Mouse (Mus musculus) urinary bladder, postnatal 10 days (tissue): Measurements from ENCODE around the gene Gm31571.
"Not testable (repeated sequence)": the region's sequence is repeated elsewhere in the genome, so short reads cannot be mapped to it uniquely, and the experiment has no call there.

ENCODE experiments used
- DNase-seq: peaks from one replicate; pipeline ENCODE4 v3.0.0; 2022; ENCODE audit warnings: low spot score

Gene Gm31571

DNA sequence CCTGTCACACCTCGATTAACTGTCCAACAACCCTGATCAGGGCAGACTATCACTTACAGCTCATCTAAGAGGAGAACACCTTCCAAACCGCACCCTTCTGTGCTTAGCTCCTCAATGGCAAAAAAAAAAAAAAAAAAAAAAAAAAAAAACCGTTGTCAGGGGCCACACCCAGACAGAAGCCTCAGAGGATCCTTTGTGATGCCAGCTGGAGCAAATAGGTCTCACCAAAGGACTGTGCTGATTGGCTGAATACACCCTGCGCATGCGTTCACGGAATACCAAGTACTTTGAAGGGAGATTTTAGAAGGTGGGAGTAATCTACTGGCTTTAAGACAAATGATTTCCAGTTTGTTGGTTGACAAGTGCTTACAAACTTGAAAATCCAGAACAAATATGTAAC lies at the start of gene Gm31571:
Gene Gm31571 (minus strand): TSS at position 101 of the 400 bp plus-strand sequence.
- not testable (repeated sequence) for DNase-seq
